Mouse (Mus musculus): ENCODE measurements at regions not wholly inside any gene's neighbourhood (a gene's known extent, or its start where the extent isn't known, plus 50 kb on each side); places are given as distances from the start of the nearest gene placed in this dataset.

DNA sequence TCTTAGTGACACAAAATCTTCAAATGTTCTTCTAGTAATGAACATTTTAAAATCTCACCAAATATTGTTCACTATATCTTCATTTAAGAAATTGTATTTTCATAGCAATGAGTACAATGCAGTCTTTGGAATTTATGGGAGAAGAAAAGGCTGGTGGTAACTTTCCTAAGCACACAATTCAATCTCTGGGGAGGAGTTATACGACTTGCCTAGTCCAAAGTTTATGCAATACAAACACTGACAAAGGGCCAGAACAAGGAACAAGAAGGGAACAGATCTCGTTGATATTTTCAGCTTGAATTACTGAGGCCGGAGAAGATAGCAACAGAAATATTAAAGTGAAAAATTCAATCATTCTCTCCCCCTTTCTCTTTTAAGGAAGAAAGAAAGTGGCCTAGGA lies 449.2 kb upstream of the Cited2 start:
- DNase-seq (ENCODE audit: low spot score): no peak

DNA sequence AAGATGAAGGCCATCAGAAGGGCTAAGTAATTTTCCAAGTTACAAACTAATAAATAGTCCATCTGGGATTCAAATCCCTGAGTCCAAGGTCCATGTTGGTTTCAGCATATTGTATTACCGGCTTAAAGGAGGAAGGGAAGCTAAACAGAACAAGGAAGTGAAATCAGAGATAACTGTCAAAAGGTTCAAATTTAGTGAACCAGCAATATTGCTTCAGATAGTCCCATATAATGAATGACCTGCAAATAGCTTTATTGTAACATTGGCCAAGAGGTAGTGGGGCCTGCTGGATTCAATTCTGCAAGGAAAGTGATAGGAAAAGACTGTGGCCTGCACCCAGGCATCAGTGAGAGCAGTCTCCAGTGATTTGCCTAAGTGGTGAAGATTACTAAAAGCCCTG lies 447.8 kb upstream of the Cited2 start:
- DNase-seq (ENCODE audit: low spot score): no peak

DNA sequence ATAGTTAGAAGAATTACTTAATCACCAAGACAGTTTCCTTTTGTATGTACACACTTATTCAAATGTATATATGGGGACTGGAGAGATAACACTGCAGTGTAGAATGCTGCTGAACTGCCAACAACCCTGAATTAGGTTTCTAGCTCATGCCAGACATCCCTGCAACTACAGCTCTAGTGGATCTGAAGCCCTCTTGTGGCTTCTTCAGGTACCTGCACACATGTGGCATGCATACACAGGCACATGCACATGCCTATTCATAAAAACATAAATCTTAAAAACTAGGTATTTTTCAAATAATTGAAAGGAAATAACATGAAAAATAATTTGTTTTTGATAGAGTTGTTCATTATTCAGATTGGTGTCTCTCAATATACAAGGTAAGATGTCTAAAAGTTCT lies 445.1 kb upstream of the Cited2 start:
- no peak for DNase-seq (ENCODE audit: low spot score)

DNA sequence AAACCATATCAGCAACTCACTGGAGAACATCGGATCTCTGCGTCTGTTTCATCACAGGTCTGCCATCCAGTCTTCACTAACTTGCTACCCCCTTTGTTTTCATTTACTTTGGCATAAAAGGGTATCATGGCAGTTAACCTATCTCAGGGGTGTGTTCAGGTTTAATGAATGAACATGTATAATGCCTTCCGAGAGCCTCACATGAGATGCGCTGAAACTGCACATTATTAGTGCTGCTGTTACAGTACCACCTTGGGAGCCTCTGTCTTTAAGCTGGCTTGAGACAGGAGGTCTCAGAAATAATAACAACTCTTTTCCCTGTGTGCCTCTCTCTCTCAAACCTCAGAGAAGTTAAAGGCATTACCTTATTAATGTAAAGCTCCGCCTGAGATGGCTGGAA lies 438.2 kb upstream of the Cited2 start:
- no peak for DNase-seq (ENCODE audit: low spot score)

DNA sequence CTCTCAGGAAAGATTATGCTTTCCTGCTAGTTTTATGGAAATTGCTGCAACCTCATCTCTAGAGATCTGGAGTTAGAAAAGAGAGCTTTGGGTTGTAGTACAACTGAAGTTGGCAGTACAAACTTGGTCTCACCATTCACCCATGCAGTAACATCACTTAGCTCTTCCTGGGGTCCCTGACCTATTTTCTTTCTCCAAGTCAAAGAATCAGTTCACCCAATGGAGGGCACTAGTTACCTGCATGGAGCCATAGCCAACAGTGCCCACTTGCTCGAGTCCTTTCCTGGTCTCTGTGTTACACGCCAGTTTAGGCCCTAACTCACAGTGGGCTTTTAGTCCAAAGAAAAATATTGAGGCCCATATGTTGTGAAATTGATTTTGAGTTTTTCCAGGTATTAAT lies 435.9 kb upstream of the Cited2 start:
- no peak for DNase-seq (ENCODE audit: low spot score)

DNA sequence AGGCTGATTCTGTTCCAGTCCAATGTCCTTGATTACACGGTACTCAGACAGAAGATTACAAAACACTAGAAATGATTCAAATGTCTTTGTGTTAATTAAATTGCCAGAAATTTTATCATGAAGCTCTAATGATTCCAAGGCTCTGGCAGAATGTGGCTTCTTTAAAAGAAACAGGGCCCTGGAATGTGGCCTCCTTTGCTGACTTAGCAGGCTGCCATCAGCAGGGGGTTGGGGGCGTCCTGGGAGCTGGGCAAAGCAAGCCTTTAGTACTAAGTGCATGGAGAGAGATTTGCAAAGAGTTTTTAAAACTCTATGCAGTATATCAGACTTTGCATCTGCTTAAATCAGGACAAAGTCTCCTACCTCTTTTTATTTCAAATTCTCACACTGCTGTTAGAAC lies 434.8 kb upstream of the Cited2 start:
- DNase-seq (ENCODE audit: low spot score): no peak

DNA sequence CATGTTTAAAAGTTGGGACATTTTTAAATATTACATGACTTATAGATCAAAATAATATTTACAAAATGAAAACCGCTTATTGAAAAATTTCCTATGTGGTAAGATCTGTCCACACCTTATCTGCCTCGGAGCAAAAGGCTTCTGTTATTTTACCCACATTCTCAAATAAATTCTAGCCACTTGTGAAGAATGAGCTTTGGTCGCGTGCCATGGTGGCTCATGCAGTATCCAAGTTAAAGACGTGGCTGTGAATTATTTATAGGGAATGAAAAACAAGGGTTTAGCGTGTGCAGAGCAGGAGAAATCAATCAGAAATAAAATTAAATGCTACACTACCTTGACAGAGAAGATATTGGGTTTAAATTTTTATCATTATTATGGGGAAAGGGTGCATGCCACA lies 430.7 kb upstream of the Cited2 start:
- DNase-seq (ENCODE audit: low spot score): no peak

DNA sequence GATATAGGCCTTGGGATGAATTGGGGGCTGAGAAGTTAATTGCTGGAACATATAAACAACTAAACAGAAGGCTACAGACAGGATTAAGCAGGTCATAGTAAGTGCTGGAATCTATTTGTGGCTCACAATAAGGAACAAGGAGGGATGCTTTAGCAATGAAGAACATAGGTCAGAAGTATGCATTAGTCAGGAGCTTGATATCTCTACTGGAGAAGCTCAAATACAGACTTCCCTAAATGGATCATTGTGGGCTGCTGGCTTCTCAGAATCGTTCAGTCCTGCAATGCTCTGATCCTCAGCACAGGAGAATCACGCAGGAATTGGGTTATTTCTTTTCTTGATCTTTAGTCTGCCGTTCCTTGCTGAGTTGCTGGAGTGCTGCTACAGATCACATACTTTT lies 428.6 kb upstream of the Cited2 start:
- no peak for DNase-seq (ENCODE audit: low spot score)

DNA sequence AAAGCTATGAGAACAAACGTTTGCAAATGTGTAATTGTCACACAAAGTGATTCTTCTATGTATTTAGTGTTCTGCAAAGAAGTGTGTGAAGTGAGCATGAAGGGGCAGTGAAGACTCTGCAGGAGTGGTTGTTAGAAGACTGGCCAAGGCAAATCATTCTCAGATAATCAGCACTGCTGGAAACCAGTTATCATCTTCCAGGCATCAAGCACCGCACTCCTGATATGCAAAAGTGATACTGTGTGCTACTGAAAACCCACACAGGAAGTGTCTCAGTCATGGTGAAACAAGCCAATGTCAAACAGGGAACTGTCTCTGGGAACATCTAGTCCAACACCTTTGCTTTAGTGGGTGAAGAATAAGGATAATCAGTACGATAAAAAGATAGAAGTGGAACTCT lies 427.9 kb upstream of the Cited2 start:
- no peak for DNase-seq (ENCODE audit: low spot score)

DNA sequence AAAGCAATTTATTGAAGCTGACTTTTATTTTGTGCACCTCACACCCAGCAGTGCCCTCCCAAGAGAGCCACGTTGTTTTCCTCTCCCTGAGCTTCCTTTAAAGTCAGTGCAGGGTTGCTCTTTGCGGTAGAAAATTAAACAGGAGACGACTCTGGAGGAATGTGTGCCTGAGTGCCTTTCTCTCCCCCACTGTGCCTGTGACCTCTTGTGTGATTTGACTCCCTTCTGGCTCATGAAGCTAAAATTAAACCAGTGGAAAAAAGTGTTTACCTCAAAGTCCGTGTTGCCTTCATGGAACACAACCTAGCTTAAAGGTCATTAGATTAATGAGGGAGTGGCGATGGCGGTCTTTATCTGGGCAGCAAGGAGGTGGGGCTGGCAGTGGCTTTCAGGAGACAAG lies 423.4 kb upstream of the Cited2 start:
- no peak for DNase-seq (ENCODE audit: low spot score)

DNA sequence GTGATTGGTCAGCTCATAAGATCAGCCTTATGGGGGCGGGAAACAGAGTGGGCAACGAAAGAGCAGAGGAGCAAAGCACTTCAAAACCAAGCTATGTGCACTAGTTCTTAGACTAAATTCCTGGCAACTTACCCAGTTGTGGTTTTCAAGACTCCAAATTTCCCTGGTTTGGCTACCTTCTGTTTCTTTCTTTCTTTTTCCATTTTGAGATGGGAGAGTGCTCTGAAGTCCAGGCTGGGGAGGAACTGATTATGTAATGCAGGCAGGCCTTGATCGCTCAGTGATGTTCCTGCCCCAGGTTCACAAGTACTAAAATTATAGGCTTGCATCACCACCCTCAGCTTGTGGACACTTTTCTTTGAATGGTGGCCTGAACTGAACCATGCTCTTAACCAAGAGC lies 396.3 kb upstream of the Cited2 start:
- DNase-seq (ENCODE audit: low spot score): no peak

DNA sequence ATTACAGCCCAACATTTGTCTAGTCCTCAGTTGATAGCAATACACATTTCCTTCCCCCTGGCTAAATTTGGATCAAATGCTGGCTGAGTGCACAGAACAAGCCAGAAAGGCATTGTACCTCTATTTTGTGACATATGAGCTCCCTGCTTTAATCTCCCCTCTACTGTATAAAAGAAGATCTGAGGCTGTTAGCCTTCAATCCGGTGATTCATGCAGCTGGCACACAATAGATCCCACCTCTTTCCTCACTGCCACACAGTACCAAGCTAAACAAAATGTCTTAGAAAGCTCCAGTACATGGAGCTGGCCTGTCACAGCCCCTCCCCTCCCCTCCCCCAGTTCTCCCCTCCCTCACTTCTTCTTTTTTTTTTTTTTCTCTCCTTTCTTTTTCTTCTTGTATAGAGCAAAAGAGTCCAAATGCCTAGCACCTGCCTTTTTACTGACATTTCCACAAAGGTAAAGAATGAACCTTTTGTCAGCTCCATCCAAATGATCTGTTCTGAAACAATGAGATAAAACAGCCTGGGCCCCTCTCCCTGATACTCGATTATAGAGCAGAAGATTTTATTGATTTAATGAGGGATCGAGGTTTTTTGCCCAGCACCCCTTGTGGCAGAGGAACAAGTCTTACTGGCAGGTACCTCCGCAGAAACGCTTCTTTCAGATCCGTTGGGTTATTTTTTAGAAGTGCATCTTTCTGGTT lies 392.0 kb upstream of the Cited2 start:
- no peak for DNase-seq (ENCODE audit: low spot score)

DNA sequence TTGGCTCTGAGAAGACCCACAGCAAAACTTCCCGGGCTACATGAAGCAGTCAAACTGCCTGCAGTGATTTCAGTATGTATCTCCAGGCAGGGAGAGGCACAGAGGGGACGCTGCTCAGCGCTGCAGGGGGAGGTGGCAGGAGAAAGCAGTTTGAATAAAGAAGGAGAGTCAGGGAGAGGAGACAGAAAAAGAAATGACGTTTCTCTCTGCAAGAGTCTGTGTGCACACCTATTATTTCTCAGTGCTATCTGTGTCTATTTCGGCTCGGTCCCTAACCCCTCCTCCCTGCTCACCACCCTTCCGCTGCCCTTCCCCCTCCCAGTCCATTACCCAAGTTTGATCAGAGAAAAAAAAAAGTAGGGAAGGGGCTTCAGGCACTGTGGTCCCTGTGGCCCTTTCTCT lies 391.4 kb upstream of the Cited2 start:
- no peak for DNase-seq (ENCODE audit: low spot score)

DNA sequence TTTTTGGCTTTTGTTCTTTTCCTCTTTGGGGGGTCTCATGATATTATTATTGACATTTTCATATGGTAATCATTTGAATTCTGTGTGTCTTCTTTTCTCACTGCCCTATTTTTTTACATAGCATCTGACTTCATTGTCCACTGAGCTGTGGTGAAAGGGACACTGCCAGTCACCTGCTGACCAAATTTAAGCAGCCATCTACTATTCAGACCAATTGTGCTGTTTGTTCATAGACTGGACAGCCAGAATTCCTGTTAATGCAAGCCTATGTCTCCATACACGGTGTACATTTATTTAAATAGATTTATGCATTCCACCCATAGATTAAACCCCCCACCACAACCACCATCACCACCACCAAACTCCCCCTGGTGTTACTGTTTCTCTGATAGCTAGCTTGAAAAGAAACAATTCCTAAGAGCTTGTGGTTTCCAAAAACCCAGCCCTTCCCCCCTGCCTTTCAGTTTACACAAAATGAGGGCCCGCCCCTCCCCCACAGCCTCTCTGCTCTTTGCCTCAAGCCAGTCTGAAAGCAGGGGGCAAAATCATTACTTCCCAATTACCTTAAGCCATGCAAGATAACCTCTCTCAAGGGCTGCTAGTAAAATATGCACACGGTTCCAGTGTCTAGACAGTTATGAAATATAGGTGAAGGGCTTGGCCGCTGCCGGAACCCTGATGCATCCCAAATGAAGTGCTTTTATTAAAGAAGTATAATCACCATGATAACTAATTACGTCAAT lies 390.8 kb upstream of the Cited2 start:
- DNase-seq (ENCODE audit: low spot score): no peak

DNA sequence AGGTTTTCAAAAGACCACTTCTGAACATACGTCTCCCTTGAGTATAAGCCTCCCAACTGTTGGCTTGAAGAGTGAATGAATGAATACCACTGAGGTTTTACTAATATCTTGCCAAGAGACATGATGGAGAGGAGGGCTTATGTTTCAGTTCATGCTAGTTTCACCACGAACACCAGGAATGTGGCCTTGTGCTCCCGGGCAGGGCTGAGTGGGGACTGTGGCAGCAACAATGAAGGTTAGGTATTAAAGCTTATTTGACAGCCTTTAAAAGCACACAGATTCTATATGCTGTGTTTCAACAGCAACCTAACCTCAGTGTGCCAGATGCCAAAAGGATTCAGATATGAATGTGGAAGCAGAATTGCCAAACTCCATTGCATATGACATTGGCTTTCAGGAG lies 390.0 kb upstream of the Cited2 start:
- no peak for DNase-seq (ENCODE audit: low spot score)

DNA sequence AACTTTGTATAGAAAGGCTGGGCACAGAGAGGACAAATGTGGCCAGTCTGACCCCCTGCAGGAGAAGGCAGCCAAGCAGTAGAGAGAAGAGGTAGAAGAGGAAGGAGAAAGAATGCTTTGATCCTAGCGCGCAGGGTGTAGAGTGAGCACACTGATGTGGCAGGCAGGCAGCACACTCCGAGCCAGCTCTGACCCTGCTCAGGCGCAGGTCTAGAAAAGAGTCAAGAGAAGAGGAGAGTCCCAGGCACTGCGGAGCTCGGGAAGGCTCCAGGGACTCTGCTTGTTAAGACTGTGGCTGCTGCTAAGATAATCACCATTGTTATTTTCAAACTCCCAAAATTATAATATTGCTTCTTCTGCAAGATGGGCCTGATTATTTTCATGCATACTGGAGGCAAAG lies 389.3 kb upstream of the Cited2 start:
- DNase-seq (ENCODE audit: low spot score): no peak

DNA sequence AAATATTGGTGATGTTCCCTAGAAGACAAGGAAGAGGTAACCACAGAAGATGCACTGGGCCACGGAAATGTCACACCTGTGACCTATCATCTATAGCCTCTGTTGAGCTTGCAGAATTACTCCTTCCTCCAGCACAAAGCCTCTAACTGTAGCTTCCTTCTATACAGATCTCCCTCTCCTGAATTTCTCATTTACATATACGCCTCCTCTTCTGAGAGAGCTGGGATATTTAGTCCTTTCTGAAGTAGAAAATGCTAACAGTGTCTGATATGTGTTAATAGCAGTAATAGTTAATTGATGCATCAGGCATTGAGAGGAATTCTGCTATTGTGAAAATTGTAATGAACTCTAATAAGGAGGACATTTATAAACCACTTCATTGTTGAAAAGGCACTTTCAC lies 385.8 kb upstream of the Cited2 start:
- DNase-seq (ENCODE audit: low spot score): no peak

DNA sequence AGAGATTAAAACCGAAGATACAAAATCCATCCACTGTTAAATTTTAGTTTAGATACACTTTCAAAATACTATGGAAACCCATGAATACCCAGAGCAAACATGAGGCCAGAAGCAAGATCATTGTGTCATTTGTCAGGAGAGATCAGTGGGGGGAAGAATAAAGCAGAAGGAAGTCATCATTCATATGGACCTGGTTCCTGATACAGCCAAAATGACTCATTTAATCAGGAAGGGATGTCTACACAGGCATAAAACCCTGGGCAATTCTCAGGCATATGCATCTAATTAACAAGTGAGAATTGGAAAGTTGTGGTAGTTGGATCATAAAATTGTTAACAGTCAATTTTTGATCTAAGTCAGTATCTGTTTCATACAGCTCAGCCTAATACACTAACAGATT lies 379.2 kb upstream of the Cited2 start:
- no peak for DNase-seq (ENCODE audit: low spot score)

DNA sequence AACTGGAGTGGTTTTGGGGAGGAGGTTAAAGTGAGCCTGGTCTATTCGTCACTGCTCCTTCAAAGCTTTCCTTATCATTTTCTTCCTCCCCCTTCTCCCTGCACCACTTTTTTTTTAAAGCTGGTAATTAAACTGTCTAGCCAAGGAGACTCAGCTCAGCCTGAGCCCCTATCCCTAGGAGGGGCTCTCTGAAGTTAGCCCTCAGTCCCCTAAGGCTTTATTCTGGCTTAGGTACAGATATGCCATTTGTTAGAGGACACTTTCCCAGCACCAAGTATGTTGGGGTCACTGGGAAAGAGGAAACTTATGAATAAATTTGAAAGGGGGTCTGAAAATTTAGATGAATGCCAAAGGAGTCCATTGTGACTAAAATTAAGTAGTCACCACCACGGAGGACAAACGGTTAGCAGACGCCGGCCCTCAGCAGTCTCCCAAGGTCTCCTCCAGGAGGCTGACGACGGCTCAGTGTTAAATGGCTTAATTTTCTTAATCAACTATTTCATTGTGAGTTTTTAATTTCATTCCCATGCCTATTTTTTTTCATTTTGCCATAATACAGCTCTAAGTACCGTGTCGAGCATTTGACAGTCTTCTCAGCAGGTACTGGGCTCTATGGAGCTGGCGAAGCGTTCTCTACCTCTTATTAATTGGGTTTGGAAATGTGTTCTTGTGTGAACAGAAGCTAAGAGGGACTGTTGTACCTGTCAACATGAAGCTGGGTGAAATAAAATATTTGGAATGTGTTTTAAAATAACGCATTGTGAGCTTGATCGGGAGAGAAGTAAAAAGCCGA lies 370.6 kb upstream of the Cited2 start:
- DNase-seq (ENCODE audit: low spot score): no peak

DNA sequence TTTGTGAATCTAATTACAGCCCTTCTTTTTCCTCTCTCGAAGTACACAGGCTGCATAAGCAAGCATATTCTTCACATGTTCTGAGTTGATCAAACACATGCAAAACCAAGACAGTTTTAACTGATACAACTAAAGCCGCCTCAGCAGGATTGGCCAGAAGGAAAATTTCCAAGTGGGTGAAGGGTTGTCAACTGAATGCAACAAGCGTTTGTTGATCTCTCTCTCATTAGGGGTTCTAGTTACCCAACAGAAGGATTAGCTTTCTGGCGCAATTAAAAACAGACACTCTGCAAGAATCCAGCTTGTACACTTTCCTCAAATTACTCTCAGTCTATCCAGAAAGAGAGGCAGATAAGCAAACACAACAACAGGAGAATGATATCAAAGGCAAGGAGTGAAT lies 367.5 kb upstream of the Cited2 start:
- DNase-seq (ENCODE audit: low spot score): no peak

DNA sequence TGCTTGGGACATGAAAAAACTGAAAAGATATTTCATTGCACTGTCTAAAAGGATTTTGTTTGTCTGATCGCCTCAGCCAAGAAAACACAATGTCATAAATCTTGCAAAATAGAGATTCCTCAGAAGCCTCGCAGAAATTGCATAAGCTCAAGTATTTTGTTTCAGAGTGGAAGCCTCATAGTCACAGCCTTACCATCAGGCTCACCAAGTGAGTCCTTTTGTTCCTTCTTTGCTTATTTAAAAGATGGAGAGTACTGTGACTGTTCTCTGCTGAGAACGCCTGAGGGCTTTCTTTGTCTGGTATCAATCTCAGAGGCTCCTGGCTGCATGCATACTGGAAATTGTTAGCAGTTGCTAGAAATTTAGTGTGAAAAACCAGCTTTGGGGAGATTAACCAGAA lies 367.0 kb upstream of the Cited2 start:
- DNase-seq (ENCODE audit: low spot score): no peak

DNA sequence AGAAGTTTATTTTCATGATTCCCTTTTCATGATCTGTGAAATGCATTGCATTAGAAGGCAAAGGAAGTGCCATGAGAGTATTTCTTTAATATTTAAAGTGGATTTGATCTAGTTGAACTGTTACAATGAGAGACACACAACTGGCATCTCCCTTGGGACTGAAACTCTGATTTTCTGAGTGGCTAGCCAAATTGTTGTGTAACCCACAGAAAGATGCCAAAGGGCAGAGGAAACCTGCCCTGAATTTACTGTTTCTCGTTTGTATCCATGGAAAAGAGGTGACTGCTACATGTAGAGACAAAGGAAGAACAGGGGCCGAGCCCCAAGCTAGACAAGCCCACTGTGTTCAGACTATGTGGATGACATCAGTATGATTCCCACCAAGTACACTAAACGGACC lies 360.4 kb upstream of the Cited2 start:
- DNase-seq (ENCODE audit: low spot score): no peak

DNA sequence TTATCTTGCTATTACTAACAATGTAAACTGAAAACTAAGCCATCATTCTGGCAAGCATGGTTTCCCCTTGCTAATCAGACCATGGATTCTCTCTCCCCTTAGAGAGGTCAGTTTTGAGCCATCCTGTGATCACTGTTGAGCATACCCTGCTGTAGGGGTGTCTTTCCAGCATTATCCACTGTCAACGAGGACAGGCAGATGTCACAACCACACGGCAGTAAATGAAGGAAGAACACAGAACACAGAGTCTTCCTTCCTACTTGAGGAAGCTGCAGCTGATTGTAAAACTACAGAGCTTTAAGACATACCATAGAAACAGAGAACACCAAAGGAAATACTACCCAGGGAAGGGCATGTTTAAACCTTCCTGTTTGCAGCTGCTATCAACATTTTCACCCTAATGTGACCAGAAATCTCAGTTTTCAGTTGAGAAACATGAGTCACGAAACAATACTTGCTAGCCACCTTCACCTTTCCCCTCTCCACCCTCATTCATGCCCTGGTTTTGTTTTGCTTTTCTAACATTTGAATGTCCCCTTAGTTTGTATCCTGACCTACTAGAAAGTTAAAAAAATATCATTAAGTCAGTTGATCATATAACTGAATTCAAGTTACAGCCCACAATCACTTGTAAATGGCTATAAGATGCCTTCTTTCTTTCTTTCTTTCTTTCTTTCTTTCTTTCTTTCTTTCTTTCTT lies 356.8 kb upstream of the Cited2 start:
- DNase-seq (ENCODE audit: low spot score): no peak

Measured in urinary bladder, postnatal 25 days (tissue).